Mouse (Mus musculus): ENCODE measurements around the gene Gm13090.
A peak's percentile ranks its signal among the peaks of the same experiment; 100 is the strongest.

The Gm13090 gene

DNA sequence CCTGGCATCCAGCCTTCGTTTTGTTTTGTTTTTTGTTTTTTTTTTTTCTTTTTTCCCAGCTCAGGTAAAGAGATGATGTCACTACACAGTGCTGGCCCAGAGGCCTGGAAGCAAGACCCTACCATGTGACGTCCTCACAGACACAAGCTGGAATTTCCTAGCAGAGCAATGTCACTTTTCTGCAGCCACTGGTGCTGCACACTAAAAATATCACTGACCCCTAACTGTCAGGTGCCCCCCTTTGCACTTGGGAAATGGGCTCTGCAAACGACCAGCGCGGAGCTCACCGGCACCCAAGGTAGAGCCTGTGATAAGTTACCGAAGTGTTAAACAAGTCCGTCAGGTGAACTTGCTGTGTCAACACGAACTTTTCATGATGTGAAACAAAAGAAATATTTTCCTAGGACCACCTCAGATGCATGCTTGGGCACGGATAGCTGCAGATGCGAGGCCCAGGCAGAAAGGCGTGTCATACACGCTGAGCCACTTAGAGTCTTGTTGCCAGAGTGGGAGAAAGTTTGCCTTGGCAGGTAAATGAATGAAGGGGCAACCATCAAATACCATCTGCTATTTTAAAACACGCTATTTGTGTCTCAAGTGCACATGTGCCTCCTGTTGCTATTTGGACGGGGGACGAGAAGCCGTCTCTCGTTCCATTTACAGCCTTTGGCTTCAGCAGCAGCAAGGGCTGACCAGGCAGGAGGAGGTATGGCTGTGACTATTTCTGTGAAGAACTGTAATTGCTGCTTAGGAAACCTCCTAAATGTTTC lies 7.1 kb downstream of the Gm13090 start:
- no peak for DNase-seq (ENCODE audit: low spot score in 2 of 2)

DNA sequence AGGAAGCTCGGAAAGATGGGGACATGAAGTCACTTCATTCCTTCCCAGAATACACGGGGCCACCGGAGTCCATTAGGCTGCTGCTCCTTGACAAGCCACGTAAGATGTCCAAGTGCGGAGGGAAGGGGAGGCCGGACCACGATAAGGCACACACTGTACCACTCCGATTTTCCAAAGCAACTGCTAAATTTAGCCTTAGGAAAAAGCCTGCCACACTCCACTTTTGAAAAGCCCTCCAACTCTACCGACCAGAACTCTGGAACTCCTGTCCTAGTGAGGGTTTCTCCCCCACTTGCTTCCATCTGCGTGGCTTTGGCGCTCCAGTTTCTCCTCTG lies 7.7 kb downstream of the Gm13090 start:
- no peak for DNase-seq (ENCODE audit: low spot score in 2 of 2)

DNA sequence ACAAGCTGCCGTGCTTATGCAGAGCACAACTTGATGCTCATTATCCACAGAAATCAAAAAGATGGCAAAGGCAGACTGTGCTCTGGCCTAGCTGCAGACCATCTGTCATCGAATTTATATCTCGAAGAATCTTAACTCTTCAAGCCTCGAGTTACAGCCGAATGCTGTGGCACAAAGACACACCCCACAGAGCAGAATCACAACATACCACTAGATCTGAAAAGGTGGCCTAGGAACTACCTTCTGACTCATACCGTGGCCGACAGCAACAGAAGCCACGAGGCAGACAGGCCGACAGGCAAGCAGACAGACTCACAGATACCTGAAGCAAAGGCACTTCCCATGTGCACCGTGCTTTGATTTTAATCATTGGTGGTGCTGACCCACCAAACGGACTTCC lies 14.3 kb downstream of the Gm13090 start:
- DNase-seq (ENCODE audit: low spot score in 2 of 2), result no peak

DNA sequence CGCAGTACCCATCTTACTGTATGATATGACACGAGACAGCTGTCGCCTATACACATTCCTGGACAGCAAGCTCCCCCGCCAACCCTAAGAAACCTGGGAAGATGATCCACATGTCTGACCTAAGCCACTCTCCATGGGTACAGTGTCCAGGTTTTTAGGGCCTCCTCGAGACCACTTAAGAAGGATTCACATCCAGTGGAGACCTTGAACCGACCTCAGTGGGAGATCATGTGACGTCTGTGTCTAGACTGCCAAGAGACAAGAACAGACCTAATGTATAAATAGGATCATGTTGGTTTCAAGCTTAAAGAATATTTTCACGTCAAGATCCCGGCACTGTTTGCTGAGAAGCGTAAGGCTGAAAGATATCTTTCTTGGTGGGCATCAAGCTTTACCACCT lies 14.8 kb downstream of the Gm13090 start:
- DNase-seq (ENCODE audit: low spot score in 2 of 2), result no peak

DNA sequence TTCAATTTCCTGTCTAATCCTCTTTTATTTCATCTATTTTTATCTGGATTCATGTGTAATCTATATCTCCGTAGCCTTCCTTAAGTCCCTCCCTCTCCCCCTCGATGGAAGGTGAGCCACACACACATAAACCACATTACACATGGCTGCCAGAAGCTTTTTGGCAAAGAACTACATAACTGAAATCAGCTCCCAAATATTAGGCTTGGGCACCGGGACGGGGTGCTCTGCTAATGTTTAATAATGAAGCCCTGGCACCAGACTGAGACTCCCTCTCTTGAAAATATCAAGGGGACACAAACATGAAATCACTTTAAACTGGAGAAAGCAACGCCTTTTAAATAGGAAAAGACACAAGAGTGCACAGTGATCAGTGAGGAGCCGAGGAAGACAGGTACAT lies 16.5 kb downstream of the Gm13090 start:
- DNase-seq (ENCODE audit: low spot score in 2 of 2), result no peak

DNA sequence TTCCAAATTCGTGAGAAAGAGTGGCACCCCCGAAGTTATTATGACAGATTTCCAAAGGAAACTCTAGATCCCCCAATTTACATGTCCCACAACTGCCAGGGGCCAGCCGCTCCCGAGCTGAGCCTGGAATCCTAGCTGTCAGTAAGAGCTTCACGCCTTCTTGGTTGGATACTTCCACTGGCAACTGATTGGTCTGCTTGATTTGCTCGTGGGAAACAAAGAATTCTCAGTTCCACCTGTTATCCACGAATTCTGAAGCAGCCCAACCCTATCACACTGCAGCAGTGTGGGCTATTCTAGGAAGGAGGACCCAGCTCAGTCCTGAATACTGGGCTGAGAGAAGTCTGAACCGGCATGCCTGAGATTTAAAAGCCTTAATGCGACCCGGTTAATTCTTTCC lies 17.1 kb downstream of the Gm13090 start:
- DNase-seq (ENCODE audit: low spot score in 2 of 2), result no peak

DNA sequence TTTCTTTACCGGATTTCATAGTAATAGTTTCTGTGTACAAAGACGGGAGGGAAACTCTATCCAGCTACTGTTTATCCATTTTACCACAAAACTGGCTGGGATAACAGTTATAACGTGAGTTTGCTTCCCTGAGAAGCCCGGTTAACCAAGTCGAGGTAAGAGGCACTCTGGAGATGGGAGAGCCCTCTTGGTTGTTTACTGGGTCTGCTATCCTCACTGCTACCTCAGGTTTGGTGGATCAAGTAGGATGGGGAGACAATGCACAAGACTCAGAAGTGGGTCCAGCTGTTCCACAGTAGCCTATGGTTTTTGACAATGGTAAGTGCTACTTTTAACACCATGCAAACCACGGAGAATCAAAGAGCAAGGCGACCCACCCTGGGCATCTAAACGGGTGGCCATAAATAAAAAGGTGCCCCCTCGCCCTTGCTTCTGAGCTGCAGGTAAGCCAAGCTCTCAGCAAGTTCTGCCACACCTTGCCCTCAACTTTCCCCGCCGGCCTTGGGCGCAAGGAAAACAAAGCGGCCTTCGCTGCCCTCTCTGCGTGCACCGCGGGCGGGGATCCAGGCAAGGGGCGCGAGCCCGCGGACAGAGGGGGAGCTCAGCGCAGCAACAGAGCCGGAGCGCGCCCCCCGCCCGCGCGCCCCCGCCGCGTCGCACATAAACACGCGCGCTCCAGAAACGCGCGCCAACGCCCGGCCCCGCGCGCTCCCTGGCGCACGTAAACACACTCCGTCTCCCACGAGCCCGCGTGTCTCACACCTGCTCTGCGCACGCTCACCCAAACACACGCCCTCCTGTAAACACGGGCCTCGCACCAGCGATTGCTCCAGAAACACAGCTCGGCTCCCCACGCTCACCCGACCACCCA lies 18.0 kb downstream of the Gm13090 start:
- no peak for DNase-seq (ENCODE audit: low spot score in 2 of 2)

DNA sequence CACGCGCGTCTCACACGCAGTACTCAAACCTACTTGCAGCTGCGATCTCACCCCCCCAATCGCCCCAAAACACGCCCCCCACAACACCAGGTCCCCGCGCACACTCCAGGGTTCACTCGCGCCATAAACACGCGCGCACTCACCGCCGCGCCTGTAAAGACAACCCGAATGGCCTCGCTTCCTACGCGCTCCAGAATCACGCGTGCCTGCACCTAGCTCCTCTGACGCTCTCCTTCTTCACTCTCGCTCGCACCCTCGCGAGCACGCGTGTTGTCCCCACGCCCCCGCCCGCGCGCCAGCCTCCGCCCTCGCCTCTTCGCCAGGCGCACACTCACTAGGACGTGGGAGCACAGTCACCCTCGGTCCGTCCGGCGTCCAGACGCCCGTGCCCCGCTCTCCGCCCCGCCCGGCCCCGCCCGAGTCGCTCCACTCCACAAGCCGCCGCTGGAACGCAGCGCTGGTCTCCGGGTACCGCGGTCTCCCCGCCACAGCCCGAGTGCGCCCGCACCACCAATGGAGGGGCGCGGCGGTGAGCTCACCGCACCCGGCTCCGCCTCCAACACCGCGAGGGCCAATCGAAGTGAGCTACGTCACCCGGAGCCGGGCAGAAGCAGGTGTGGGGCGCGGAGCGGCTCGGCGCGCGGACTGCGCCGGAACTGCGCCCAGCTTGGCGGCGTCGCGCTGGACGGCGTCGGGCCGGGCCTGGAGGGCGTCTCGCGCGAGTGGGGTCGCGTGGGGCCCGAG lies 18.8 kb downstream of the Gm13090 start:
- peak; percentile 25 to 47 for DNase-seq (ENCODE audit: low spot score in 2 of 2)

DNA sequence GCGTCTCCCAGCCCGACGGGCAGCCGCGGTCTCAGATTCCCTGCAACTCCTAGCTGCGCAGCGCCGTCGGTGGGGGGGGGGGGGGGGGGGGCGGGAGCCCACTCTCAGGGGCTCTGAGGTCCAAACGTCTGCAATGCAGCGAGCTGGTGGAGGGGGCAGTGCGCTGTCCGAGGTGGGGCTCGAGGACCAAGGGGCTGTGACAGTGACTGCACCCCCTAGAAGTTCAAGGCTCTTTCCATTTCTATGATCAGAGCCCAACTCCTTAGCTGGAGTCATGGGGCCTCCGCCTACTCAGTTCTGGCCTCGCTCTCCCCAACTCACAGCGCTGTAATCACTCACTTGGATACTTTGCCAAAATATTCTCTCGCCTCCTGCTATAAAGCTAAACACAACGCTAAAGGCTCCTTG lies 19.5 kb downstream of the Gm13090 start:
- DNase-seq (ENCODE audit: low spot score in 2 of 2), result no peak

DNA sequence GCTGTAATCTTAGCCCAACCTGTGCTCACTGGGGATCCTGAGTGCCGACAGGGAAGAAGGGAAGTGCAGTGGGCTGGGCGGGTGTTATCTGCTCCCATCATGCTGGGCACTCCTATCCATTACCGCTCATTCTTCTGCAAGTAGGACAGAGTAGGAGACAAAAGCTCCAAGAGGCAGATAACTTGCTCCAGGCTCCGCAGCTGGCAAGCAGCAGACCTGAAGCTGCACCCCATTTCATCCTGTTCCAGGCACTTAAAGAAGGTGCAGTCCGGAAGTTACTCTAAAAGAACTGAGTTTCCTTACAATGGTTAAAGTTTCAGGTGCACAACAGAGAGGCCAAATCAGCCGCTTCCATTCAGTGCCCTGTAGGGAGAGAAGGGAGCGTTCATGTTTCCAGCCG lies 21.9 kb downstream of the Gm13090 start:
- DNase-seq (ENCODE audit: low spot score in 2 of 2), result no peak

DNA sequence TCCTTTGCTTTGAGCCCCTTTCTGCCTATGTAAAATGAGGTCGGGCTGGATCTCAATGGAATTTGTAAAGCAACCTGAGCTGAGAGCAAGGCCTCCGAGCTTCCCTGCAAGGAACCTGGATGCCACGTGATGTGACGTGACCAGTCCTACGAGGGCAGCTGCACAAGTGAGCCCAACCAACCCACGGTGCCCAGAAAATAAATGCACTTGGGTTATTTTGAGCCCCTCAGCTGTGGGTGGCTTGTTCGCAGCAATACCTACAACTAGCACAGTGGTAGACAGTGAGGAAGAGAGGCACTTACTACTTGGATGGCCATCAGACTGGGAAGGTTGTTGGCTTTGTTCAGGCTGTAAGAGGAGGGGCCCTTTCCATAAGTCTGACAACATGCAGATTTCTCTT lies 25.2 kb downstream of the Gm13090 start:
- DNase-seq (ENCODE audit: low spot score in 2 of 2), result no peak

DNA sequence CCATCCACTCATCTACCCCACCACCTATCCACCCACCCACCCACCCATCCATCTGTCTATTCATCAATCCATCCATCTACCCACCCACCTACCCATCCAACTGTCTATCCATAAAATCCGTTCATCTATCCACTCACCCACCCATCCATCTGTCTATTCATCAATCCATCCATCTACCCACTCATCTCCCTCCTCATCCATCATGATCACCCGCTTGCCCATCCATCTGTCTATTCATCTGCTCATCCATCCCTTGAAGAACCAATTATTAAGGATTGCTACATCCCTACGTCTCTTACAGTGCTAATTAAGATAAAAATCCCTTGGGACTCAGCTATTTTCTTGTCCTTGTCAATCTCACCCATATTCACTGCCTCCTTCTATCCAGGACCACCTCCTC lies 29.5 kb downstream of the Gm13090 start:
- no peak for DNase-seq (ENCODE audit: low spot score in 2 of 2)

DNA sequence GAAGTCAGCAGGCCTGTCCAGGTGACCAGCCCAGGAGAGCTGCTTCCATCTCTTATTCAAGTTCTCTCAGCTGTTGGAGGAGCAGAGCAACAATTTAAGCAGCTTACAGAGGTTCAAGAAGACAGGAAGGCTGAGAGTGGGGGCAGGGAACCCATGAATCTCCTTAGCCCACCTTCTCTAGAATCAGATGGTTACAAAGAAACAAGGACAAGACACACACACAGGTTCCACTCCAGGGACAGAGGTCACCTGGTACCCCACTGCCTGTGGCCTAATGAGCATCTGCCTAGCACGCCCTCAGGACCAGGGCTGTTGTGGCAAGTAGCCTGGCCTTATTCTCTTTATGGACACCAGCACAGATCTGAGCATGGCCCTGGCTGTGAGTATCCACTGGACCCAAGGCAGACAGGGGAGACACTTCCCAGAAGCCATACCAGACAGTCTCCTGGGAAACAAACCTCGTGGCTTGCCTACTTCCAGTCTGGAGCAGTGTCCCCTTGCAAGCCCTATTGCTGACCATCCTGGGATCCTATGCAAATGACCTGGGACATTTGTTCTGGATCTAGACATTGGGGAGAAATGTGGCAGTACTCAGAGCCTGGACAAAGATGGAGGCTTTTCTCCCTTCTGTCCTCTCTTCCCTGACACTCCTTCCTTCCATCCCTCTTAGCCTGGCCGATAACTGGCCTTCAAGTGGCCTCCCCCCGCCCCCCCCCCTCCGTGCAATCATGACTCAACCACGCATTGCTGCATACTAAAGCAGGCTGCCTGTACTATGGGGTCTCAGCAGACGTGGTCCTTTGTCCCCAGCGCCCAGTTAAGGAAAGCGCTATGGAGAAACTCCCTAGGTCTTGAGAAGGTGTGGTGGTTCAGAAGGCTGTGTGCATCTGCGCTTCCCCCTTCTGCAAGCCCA lies 38.5 kb downstream of the Gm13090 start:
- DNase-seq (ENCODE audit: low spot score in 2 of 2), result no peak

DNA sequence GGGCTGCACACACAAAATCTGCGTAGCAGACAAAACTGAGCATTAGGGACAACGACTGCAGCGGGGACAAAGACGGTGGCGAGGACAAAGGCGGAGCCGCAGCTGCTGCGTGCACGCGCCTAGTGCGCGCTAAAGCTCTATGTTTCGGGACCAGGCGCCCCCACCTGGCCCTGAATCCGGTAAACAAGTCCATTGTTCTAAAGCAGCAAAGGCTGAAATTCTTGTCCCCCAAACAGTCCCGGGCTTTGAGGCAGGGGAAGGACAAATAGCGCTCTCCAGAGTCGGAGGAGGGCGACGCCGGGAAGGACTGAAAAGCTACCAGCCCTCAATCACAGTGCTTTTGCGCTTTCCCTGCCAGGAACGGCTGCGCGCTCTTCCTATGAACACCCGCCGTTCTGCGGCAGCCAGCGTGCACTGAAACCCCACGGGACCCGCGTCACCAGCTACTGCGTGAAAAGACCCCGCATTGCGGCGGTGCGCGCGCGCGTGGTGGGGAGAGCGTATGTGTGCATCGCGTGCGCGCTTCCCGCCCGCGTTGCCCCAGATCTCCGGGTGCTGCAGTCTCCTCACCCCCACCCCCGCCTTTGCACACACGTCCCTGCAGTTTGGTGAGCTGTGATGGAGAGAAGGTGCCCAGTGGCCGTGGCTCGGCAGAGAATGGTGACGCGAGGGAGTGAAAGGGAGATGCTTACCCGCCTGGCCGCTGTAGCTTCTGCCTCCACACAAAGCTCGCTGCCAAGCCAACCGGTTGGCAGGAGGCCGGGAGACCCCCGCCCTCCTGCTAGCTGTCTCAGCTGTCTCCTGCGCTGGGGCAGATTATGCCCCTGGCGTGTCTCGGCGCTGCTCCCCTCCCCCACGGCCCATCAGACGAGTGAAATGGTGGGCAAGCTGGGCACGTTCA lies 39.5 kb downstream of the Gm13090 start:
- DNase-seq (ENCODE audit: low spot score in 2 of 2), result no peak

DNA sequence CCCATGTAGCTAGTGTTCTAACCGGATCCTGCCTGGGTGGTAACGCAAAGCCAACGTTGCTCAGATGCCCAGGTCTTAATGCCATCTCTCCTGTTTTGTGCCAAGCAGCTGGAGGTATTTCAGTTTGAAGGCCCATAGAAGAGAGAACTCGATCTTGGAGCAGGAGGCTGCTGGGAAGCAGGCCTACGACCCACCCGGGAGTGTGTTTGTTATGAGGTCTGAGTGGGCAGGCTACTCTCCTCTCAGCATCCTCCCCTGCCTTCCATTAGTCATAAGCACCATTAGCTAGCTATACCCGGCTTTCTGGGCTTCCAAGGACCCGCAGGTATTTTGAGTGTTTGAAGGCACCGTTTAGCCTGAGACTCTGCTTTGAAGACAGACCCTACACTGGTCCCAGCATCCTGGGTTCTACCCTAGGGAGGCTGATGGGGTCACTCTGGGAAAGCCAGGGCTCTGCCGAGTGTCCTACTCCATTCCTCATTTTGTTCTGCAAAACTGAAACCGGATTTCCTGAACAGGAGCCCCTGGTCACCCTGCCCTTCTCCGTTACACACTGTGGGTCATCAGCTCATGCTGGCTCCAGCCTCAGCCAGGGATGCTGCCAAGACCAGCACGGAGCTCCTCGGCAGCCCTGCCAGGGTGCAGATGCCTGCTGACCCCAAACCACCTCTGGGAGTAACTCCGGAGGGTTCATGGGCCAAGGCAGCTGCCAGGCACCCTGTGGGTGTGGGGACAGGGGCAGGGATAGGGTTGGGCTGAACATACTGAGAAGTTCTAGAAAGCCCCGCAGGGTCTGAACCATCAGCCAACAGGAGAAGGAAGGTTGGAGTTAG lies 40.6 kb downstream of the Gm13090 start:
- DNase-seq (ENCODE audit: low spot score in 2 of 2), result no peak

DNA sequence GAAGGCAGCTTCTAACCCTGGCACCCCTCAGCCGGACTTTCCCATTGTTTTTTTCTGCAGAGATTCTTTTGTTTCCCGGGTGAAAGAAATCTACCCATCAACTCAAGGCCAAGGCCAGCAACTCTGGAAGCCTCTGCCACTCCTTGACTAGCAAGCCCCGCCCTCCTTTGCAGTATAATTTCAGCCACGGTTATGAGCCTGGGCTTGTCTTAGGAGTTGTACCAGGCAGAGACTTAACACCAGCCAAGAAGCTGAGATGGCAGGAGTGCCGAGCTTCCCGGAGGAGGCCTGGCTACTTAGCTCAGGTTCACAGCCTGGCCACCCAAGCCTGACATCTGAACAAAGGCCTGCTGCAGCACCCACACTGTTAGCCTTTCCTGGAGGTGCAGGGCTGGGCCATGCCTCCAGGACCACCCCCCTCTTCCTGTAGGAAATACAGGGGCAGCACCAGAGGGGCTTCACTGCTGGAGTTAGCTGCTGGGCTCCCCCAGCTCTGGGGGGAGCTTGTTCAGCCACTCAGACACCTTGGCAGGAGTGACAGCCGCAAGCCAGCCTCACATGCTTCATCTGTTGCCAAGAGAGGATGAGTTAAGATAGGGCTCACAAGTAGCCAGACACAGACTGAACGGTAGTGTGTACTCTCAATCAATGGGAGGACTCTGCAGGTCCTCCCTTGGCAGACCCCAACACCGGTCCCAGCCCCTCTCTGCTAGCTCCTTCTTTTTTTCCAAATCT lies 41.6 kb downstream of the Gm13090 start:
- DNase-seq (ENCODE audit: low spot score in 2 of 2), result no peak

DNA sequence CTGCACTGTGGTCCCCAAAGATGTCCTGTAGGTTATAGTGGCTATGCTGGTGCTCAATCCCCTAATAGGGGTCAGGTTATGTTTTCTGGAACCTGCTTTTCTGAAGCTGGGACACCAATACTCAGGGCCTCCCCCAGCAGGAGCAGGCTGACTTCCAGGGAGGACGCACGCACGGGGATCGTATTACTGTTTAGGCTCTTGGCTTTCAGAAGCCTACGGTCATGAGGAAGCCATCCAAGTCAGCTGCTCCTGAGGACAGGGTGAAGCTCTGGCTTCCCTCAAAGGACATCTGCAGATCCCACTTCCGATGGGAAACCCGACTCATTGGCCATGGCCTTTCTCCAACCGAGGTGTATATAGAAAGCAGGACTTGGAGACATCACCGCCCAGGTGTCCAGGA lies 43.1 kb downstream of the Gm13090 start:
- DNase-seq (ENCODE audit: low spot score in 2 of 2), result no peak

DNA sequence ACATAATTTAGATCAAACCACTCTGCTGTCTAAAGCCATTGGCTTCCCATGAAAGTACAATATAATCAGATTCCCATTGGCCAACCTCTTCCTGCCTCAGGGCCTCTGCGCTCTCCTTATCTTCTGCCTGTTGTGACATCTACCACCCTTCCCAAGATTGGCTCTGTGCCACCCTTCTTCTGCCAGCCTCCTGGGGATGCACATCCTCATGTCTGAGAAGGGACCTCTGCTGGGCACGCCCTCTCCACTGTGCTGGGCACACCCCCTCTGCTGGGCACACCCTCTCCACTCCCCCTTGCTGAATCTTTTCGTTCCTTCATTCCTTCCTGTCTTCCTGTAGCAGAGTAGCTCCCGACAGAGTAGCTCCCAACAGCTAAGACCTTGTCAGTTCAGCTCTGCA lies 44.4 kb downstream of the Gm13090 start:
- no peak for DNase-seq (ENCODE audit: low spot score in 2 of 2)

DNA sequence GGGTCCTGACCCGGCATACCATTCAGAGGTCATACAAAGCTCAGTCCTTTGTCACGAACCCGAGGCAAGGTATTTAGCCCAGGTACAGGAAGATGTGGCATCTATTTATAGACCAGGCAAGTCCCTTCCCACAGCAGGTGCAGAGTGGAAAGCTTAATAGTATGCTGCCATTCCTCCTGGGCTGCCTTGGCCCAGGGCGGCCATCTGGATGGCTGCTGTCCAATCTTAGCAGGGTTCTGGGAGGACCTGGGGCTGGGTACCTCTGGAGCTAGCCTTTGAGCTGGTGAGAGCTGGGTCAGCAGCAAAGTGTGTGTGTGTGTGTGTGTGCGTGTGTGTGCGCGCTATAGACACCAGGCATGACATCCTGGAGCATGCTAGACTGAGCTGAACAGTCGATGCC lies 46.1 kb downstream of the Gm13090 start:
- no peak for DNase-seq (ENCODE audit: low spot score in 2 of 2)
